Mouse (Mus musculus) liver, embryonic 15.5 days (tissue): ENCODE measurements around the gene Olfr56. TPM values are rescaled to one million over a fixed set of nuclear protein-coding genes. Genes with fewer than 3 reads are reported as not detected.
"Not testable (repeated sequence)": the region's sequence is repeated elsewhere in the genome, so short reads cannot be mapped to it uniquely, and the experiment has no call there.

Experiments
- ATAC-seq: fragments of 200-750 bp; cut with Nextera tagmentation; 2 replicates; pipeline ENCODE4 v1.8.0; 2017; ENCODE audit warnings: moderate number of reproducible peaks, mild to moderate bottlenecking, moderate library complexity; ENCODE audit not compliant: insufficient read depth
- H3K27ac ChIP-seq: fragments of 300-500 bp; sonication (generic); replicated peaks from 2 replicates; pipeline ENCODE4 v1.5.1; 2015; ENCODE audit warnings: mild to moderate bottlenecking, inconsistent platforms
- H3K27me3 ChIP-seq: fragments of 300-500 bp; sonication (generic); 2 replicates; pipeline ENCODE4 v1.6.1; 2015; ENCODE audit warnings: mild to moderate bottlenecking, inconsistent platforms
- H3K36me3 ChIP-seq: fragments of 300-500 bp; sonication (generic); replicated peaks from 2 replicates; pipeline ENCODE4 v1.6.1; 2015; ENCODE audit warnings: moderate library complexity, mild to moderate bottlenecking, inconsistent platforms
- H3K4me1 ChIP-seq: fragments of 300-500 bp; sonication (generic); replicated peaks from 2 replicates; pipeline ENCODE4 v1.6.1; 2015; ENCODE audit warnings: inconsistent platforms
- H3K4me2 ChIP-seq: fragments of 300-500 bp; sonication (generic); 2 replicates; pipeline ENCODE4 v1.6.1; 2015; ENCODE audit warnings: moderate library complexity, mild to moderate bottlenecking, inconsistent platforms
- H3K4me3 ChIP-seq: fragments of 300-500 bp; sonication (generic); replicated peaks from 2 replicates; pipeline ENCODE4 v1.5.1; 2015; ENCODE audit warnings: mild to moderate bottlenecking, inconsistent platforms
- H3K9ac ChIP-seq: fragments of 300-500 bp; sonication (generic); 2 replicates; pipeline ENCODE4 v1.6.1; 2015; ENCODE audit warnings: moderate library complexity, mild to moderate bottlenecking, inconsistent platforms
- H3K9me3 ChIP-seq: fragments of 300-500 bp; sonication (generic); replicated peaks from 2 replicates; pipeline ENCODE4 v1.6.1; 2016; ENCODE audit warnings: inconsistent platforms
- WGBS: fragments of 180-500 bp; shearing (Covaris S2); methylation state at CpG from one replicate; pipeline ENCODE4 v1.1.7; 2015; ENCODE audit warnings: mixed read lengths; ENCODE audit not compliant: insufficient replicate concordance; 5-methylcytosine and 5-hydroxymethylcytosine counted together
- polyA plus RNA-seq: library from polyadenylated mRNA; unstranded; fragments of >200 nt; fragmentation: Nextera tagmentation; extraction: Ambion mirVana; gene quantifications from 2 replicates; pipeline ENCODE4 v1.2.1, GENCODE M21; 2015

Gene Olfr56
- polyA plus RNA-seq, 1 experiment from 2014 or later: 0.05 TPM

- ATAC-seq, H3K4me2 ChIP-seq, H3K4me1 ChIP-seq, H3K27me3 ChIP-seq, H3K4me3 ChIP-seq, H3K9me3 ChIP-seq, H3K27ac ChIP-seq, H3K36me3 ChIP-seq, H3K9ac ChIP-seq: not testable (repeated sequence)
- WGBS: 31% methylated on average over 2 of the region's 2 CpGs
Observed at GRCm38 (mm10) chr11:49061865-49062264, 83.2 kb downstream of the Olfr56 start.

DNA sequence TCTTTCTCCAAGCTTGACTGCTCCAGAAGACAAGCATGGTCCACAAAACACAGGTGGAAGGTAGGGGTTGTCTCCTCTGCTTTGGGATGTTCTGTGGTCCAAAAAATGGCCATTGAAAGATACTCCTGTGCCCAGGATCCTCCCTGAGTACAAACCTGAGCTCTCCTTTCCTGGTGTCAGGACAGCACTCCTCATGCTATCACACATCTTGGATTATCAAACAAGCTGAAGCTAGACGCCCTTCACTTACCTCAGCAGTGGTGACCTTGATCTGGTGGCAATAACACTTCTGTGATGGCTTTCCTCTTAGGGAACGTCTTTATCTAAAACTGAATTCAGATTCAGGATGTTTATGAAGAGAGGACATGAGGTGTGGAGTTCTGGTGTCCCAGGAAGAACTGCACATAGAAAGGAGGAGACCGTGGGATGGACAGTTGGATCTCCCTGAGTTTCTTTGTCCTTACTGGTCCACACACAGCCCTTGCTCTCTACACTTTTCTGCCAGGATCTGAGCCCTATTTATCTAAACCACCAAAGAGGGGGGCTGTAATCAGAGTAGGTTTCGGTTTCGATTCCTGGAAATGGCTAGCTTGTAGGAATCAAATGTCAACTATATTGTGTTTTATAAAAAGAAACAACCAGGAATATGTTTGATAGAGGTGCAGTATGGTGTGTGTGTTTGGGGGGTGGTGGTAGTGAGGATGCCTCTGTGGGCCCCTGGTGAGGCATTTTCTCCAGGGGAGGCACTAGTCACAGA is 85.2 kb downstream of the Olfr56 start, which contains the start of gene Tgtp2:
Gene Tgtp2, minus strand, starts transcription at position 494 of the 757 bp plus-strand sequence.
- not testable (repeated sequence) for H3K4me1 ChIP-seq, H3K4me3 ChIP-seq, H3K4me2 ChIP-seq, H3K9me3 ChIP-seq, H3K27ac ChIP-seq, H3K36me3 ChIP-seq, H3K27me3 ChIP-seq, ATAC-seq, H3K9ac ChIP-seq
- WGBS: 34% methylated on average over 5 of the region's 5 CpGs

DNA sequence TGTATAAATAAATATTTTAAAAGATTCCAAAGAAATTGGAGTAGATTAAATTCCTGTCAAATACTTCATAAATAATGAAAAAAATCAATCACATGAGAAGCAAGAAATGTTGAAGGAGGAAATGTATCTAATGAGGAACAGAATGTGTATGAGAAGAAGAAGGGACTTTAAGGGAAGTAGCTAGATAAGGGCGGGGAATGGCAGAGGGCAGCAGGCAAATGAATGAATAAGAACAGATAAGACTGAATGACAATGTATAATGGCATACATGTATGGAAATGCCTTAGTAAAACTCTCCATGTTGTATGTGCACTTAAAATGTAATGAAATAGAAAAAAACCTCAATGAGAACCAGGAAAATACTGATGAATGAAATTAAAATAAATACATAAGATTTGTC is 89.7 kb downstream of the Olfr56 start:
- H3K36me3 ChIP-seq: no peaks in the 10 kb centered on the region
- no peaks in the 10 kb centered on the region for H3K4me1 ChIP-seq
- no peak overlapping the region for H3K27ac ChIP-seq
- H3K4me3 ChIP-seq: no peak overlapping the region
- no peaks in the 10 kb centered on the region for H3K27me3 ChIP-seq
- H3K4me2 ChIP-seq: no peak overlapping the region
- no peak overlapping the region for H3K9ac ChIP-seq
- no peaks in the 10 kb centered on the region for H3K9me3 ChIP-seq
- no peak for ATAC-seq
- WGBS: 23% methylated on average over 1 of the region's 1 CpGs

- not testable (repeated sequence) for H3K4me3 ChIP-seq, H3K4me1 ChIP-seq, H3K9me3 ChIP-seq, H3K27me3 ChIP-seq, H3K36me3 ChIP-seq, ATAC-seq, H3K4me2 ChIP-seq, H3K9ac ChIP-seq
- WGBS: 17% methylated on average over 6 of the region's 6 CpGs
- H3K27ac ChIP-seq: peak within 1 kb of the TSS; percentile 64; the same call in 1 of the 2 replicates
Observed at GRCm38 (mm10) chr11:49076001-49076757, 97.5 kb downstream of the Olfr56 start, which contains the start of gene Ifi47. TSS of gene Ifi47 (plus strand) at chr11:49076587.

DNA sequence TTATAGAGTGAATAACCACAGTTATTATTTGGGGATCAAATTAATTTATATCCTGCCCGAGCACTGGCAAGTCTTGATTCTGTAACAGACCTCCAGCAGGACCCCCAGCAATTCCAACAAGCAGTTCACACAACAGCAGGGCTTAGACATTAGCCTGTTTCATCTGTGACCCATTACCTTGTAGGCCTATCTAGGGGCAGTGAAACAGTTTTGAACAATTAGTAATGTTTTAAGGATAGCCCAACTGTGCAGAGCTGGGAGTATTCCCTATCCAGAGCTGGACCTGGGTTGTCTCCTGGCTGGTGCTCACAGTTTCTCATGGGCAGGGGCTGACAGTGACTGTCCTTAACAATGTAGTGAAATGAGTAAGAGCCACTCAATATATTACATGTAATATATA is 98.3 kb downstream of the Olfr56 start:
- Histone ChIP-seq H3K9me3 (no peaks in the 10 kb centered on the region), H3K27me3 (no peaks in the 10 kb centered on the region), H3K9ac (no peak overlapping the region), H3K4me1 (peaks cover 16% of the 10 kb centered on the region), H3K36me3 (no peaks in the 10 kb centered on the region), H3K4me2 (no peak overlapping the region), H3K27ac (no peak overlapping the region), H3K4me3 (no peak overlapping the region)
- WGBS: 42% methylated on average over 1 of the region's 1 CpGs
- ATAC-seq: no peak

DNA sequence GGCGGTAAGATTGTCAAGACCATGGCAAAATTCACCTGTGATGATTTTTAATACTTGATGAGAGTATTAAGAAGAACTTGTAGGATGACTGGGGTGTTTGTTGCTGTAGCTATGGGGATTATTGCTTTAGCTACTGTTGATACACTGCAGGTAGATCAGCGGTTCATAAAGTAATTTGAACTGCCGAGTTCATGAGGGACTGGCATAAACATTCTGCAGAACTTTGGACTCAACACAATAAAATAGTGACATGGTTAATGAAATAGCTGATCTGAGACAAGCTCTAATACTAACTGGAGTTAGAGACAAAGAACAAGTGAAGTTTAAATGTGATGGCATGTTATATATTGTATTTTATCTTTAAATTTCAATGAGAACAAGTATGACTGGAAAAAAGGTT is 100.0 kb downstream of the Olfr56 start:
- H3K9ac ChIP-seq: no peak overlapping the region
- H3K4me2 ChIP-seq: no peak overlapping the region
- H3K36me3 ChIP-seq: no peaks in the 10 kb centered on the region
- H3K9me3 ChIP-seq: no peaks in the 10 kb centered on the region
- ATAC-seq: no peak
- H3K4me1 ChIP-seq: peaks cover 28% of the 10 kb centered on the region
- H3K27me3 ChIP-seq: no peaks in the 10 kb centered on the region
- H3K27ac ChIP-seq: no peak overlapping the region
- H3K4me3 ChIP-seq: no peak overlapping the region
- 78% methylated on average over 3 of the region's 3 CpGs for WGBS

GRCm38 (mm10) chr11:49080636-49081035 is 101.9 kb downstream of the Olfr56 start:
- Histone ChIP-seq H3K36me3 (no peaks in the 10 kb centered on the region), H3K27ac (peak overlapping the region; percentile 39; the same call in 1 of the 2 replicates), H3K4me2 (no peak overlapping the region), H3K9ac (no peak overlapping the region), H3K9me3 (no peaks in the 10 kb centered on the region), H3K27me3 (no peaks in the 10 kb centered on the region), H3K4me1 (peaks cover 47% of the 10 kb centered on the region), H3K4me3 (no peak overlapping the region)
- ATAC-seq: no peak
- 32% methylated on average over 1 of the region's 1 CpGs for WGBS

GRCm38 (mm10) chr11:49081356-49081755 is 102.7 kb downstream of the Olfr56 start:
- Histone ChIP-seq H3K9ac (no peak overlapping the region), H3K9me3 (no peaks in the 10 kb centered on the region), H3K4me1 (peaks cover 53% of the 10 kb centered on the region), H3K36me3 (no peaks in the 10 kb centered on the region), H3K27me3 (no peaks in the 10 kb centered on the region), H3K4me2 (peak overlapping the region; percentile 50), H3K4me3 (no peak overlapping the region; the same call in 1 of the 2 replicates), H3K27ac (peak overlapping the region; percentile 34; the same call in 1 of the 2 replicates)
- no peak for ATAC-seq
- WGBS: 44% methylated on average over 4 of the region's 4 CpGs

GRCm38 (mm10) chr11:49081886-49082285 is 103.2 kb downstream of the Olfr56 start:
- no peak overlapping the region for H3K4me3 ChIP-seq
- peaks cover 59% of the 10 kb centered on the region for H3K4me1 ChIP-seq
- ATAC-seq: no peak
- H3K27ac ChIP-seq: peak overlapping the region; percentile 34; the same call in 1 of the 2 replicates
- no peak overlapping the region for H3K9ac ChIP-seq
- no peaks in the 10 kb centered on the region for H3K9me3 ChIP-seq
- H3K4me2 ChIP-seq: peak overlapping the region; percentile 50
- H3K27me3 ChIP-seq: no peaks in the 10 kb centered on the region
- H3K36me3 ChIP-seq: no peaks in the 10 kb centered on the region
- 53% methylated on average over 3 of the region's 3 CpGs for WGBS

DNA sequence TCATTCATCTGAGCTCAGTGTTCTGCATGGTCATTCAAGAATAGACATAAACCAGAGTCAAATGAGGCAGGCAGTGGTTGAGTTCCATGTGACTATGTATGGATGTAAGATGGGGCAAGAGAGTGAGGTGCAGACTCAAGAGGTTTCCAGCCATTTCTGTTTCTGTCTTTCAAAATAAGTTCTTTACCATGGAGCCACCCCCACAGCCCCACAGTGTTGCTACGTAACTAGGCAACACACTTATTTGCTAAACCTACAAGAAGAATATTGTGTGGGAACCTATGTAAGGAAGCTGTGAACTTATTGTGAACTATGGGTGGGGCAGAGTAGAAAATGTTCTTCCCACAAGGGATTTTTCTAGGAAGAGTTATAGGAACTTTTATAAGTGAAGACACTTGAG is 104.5 kb downstream of the Olfr56 start:
- H3K4me3 ChIP-seq: no peak overlapping the region
- H3K4me1 ChIP-seq: peaks cover 69% of the 10 kb centered on the region
- H3K36me3 ChIP-seq: no peaks in the 10 kb centered on the region
- ATAC-seq: no peak
- WGBS: 70% methylated on average over 1 of the region's 1 CpGs
- no peaks in the 10 kb centered on the region for H3K27me3 ChIP-seq
- H3K9ac ChIP-seq: no peak overlapping the region
- H3K27ac ChIP-seq: peak overlapping the region; percentile 81
- no peaks in the 10 kb centered on the region for H3K9me3 ChIP-seq
- H3K4me2 ChIP-seq: no peak overlapping the region

GRCm38 (mm10) chr11:49083808-49084207 is 105.1 kb downstream of the Olfr56 start:
- no peak overlapping the region for H3K9ac ChIP-seq
- no peak overlapping the region for H3K4me3 ChIP-seq
- 14% methylated on average over 3 of the region's 3 CpGs for WGBS
- no peak overlapping the region for H3K4me2 ChIP-seq
- H3K27me3 ChIP-seq: no peaks in the 10 kb centered on the region
- peak; percentile 27; the same call in 1 of the 2 replicates for ATAC-seq
- H3K36me3 ChIP-seq: no peaks in the 10 kb centered on the region
- no peaks in the 10 kb centered on the region for H3K9me3 ChIP-seq
- H3K27ac ChIP-seq: peak overlapping the region; percentile 81
- peaks cover 76% of the 10 kb centered on the region for H3K4me1 ChIP-seq
